Mouse (Mus musculus) T-cell, adult 2 months (primary cell): ENCODE data around the gene Gpn3.

ENCODE experiments used
- DNase-seq: peaks from one replicate; pipeline ENCODE4 v3.0.0; 2022; ENCODE audit warnings: low spot score

Gene Gpn3

GRCm38 (mm10) chr5:122371591-122372191 is at the start of gene Gpn3:
TSS of gene Gpn3 (plus strand) at chr5:122371876.
- no peak for DNase-seq

GRCm38 (mm10) chr5:122323523-122323922 is 48.2 kb upstream of the Gpn3 start:
- no peak for DNase-seq

- DNase-seq, result no peak
Observed at GRCm38 (mm10) chr5:122324608-122325431, 46.9 kb upstream of the Gpn3 start.

- DNase-seq, result no peak
Observed at GRCm38 (mm10) chr5:122325477-122325876, 46.2 kb upstream of the Gpn3 start.

- DNase-seq, result no peak
Observed at GRCm38 (mm10) chr5:122327283-122327682, 44.4 kb upstream of the Gpn3 start.

- no peak for DNase-seq
Observed at GRCm38 (mm10) chr5:122330269-122330668, 41.4 kb upstream of the Gpn3 start.

- no peak for DNase-seq
Observed at GRCm38 (mm10) chr5:122334682-122335081, 37.0 kb upstream of the Gpn3 start.

- DNase-seq, result no peak
Observed at GRCm38 (mm10) chr5:122336554-122337294, 35.0 kb upstream of the Gpn3 start.

GRCm38 (mm10) chr5:122342874-122343273 is 28.8 kb upstream of the Gpn3 start:
- DNase-seq, result no peak

- DNase-seq, result peak; percentile 16
Observed at GRCm38 (mm10) chr5:122343768-122344167, 27.9 kb upstream of the Gpn3 start.

- DNase-seq, result peak; percentile 81
Observed at GRCm38 (mm10) chr5:122344260-122344659, 27.4 kb upstream of the Gpn3 start.

GRCm38 (mm10) chr5:122345777-122346176 is 25.9 kb upstream of the Gpn3 start:
- no peak for DNase-seq

GRCm38 (mm10) chr5:122353807-122354491 is 17.7 kb upstream of the Gpn3 start, which contains the start of the genes Rad9b and Vps29:
TSS of gene Rad9b (minus strand) at chr5:122354233.
TSS of gene Vps29 (plus strand) at chr5:122354369.
- peak; percentile 98 for DNase-seq

GRCm38 (mm10) chr5:122354492-122355067 is 17.1 kb upstream of the Gpn3 start:
- DNase-seq, result no peak

- DNase-seq, result peak; percentile 99
Observed at GRCm38 (mm10) chr5:122372192-122372769, 605 bp downstream of the Gpn3 start, which contains the start of gene Fam216a. TSS of gene Fam216a (minus strand) at chr5:122372364.

- no peak for DNase-seq
Observed at GRCm38 (mm10) chr5:122372878-122373277, 1.2 kb downstream of the Gpn3 start.

- no peak for DNase-seq
Observed at GRCm38 (mm10) chr5:122377101-122377833, 5.6 kb downstream of the Gpn3 start.

GRCm38 (mm10) chr5:122378171-122378570 is 6.5 kb downstream of the Gpn3 start:
- DNase-seq, result no peak

- peak; percentile 70 for DNase-seq
Observed at GRCm38 (mm10) chr5:122379374-122380155, 7.9 kb downstream of the Gpn3 start.

GRCm38 (mm10) chr5:122390006-122390405 is 18.3 kb downstream of the Gpn3 start:
- DNase-seq, result no peak
